Comparison of ENCODE assay signal across 9 mouse cellular contexts in the genomic region with DNA sequence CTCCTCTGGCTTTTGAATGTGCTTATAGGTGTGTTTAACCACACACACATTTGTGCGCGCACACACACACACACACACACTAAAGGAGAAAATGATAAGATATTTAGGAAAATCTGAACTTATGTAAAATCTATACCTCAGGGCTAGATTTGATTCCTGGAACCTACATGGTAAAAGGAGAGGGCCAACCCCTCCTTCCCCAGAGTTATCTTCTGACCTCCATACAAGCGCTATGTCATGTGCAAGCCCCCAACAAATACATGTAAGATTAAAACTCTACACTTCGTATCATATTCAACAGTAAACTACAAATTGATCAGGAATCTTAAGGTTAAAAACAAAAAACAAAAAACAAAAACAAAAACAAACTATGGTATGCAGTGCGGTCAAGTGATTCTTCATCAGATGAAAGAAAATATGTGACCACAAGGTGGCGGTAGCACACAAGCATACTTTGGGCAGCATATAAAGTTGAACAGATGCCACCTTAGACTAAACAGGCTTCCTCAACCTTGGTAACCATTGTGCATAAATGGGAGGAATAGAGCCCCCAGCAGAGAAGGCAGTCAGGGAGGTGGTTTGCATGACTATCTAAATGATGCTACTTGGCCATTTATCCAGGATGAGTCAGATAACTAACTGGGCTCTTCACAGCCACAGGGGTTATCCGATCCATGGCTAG. TPM values are rescaled to one million over a fixed set of nuclear protein-coding genes. Genes with fewer than 3 reads are reported as not detected.
A peak's percentile ranks its signal among the peaks of the same experiment; 100 is the strongest.
DNase-seq lines count a peak whose midpoint lies in the region; ATAC-seq and TF ChIP-seq lines count a peak whose summit lies in the region.
"Had no signal": no experiment of that assay in that cellular context is flagged by ENCODE, and none has a peak within 500 bp of the region (broad histone marks: within the 10 kb centered on the region; RNA-seq: fewer than 3 reads in every experiment).

No protein-coding gene starts in this region.

- H3K4me2 ChIP-seq in hindbrain, postnatal 0 days (ENCODE audit: low read depth, low read length), result no peak overlapping the region

- H3K27ac ChIP-seq in forebrain, embryonic 10.5 days, result no peak overlapping the region
- H3K27ac ChIP-seq in hindbrain, postnatal 0 days, result no peak overlapping the region

- peaks cover 22% of the 10 kb centered on the region for H3K9me3 ChIP-seq in forebrain, embryonic 10.5 days
- no peaks in the 10 kb centered on the region for H3K9me3 ChIP-seq in hindbrain, postnatal 0 days (ENCODE audit: low read length)

- peaks cover 34% of the 10 kb centered on the region for H3K36me3 ChIP-seq in forebrain, embryonic 10.5 days (replicated peaks)
- H3K36me3 ChIP-seq in hindbrain, postnatal 0 days (ENCODE audit: insufficient read depth, low read length), result peaks cover 24% of the 10 kb centered on the region

- no peaks in the 10 kb centered on the region for H3K27me3 ChIP-seq in forebrain, embryonic 10.5 days (ENCODE audit: poor library complexity, severe bottlenecking)
- no peaks in the 10 kb centered on the region for H3K27me3 ChIP-seq in hindbrain, postnatal 0 days (ENCODE audit: insufficient read depth, low read length)

- DNase-seq in cerebellum, adult 11 months, result peak; percentile 49
- DNase-seq in brain, embryonic 14.5 days (ENCODE audit: low read depth), result peak; percentile 82
- DNase-seq in forebrain, embryonic 10.5 days (ENCODE audit: extremely low spot score, low spot score), result peak; percentile 24
- DNase-seq in hindbrain, postnatal 0 days (ENCODE audit: low spot score), result peak; percentile 91
- DNase-seq in left cerebral cortex, adult 18-20 months (ENCODE audit: low spot score in 2 of 2), result peak; percentile 34 to 66
- DNase-seq in spleen, postnatal 10 days (ENCODE audit: low spot score in 2 of 2), result peak; percentile 34 to 71

- WGBS in forebrain, embryonic 10.5 days, result 57% methylated on average over 7 of the region's 7 CpGs
- WGBS in hindbrain, postnatal 0 days, result 55% methylated on average over 7 of the region's 7 CpGs

- no peak overlapping the region for H3K9ac ChIP-seq in hindbrain, postnatal 0 days (replicated peaks; ENCODE audit: low read length)

- no peaks in the 10 kb centered on the region for H3K4me1 ChIP-seq in forebrain, embryonic 10.5 days
- H3K4me1 ChIP-seq in hindbrain, postnatal 0 days (ENCODE audit: insufficient read depth, low read length), result no peaks in the 10 kb centered on the region

- ATAC-seq in cerebellum, adult (ENCODE audit: insufficient number of reproducible peaks, low FRiP score, low TSS enrichment), result no peak
- ATAC-seq in hindbrain, postnatal 0 days, result peak; percentile 82
- peak; percentile 87 for ATAC-seq in megakaryocyte-erythroid progenitor cell, adult 5-6 weeks (replicated peaks; ENCODE audit: low FRiP score, low TSS enrichment, poor library complexity, severe bottlenecking)

- no peak overlapping the region for H3K4me3 ChIP-seq in forebrain, embryonic 10.5 days
- no peak overlapping the region for H3K4me3 ChIP-seq in hindbrain, postnatal 0 days (ENCODE audit: low read length)
- H3K4me3 ChIP-seq: megakaryocyte, embryonic 14.5 days had no signal

- peak; percentile 76; the same call in 1 of the 2 replicates for TF ChIP-seq CTCF in brain, embryonic 14.5 days (IDR thresholded peaks at IDR 0.05; ENCODE audit: borderline replicate concordance, extremely low read depth, insufficient read depth, insufficient read length)
- peak; percentile 91 for TF ChIP-seq CTCF in hindbrain, postnatal 0 days (IDR thresholded peaks at IDR 0.05; ENCODE audit: low read depth)

- TF ChIP-seq POLR2A in brain, embryonic 14.5 days (IDR thresholded peaks at IDR 0.05; ENCODE audit: borderline replicate concordance, extremely low read depth, insufficient read depth, insufficient read length, poor library complexity, severe bottlenecking), result no peak

RNA-seq across cellular contexts. Expression of a gene that starts 6.9 kb away (rescaled TPM):
- polyA plus RNA-seq in brain, embryonic 14.5 days (2012; rRNA removed), result 16.3 and 17.9 TPM in 2 replicates
- polyA plus RNA-seq in forebrain, embryonic 10.5 days (2016; fragmentation: Nextera tagmentation; extraction: Ambion mirVana), result 25.6 and 27.3 TPM in 2 replicates
- 21.4 and 22.1 TPM in 2 replicates for total RNA-seq in hindbrain, postnatal 0 days (2014; rRNA removed)
- 8.0 and 11.2 TPM in 2 replicates for polyA plus RNA-seq in hindbrain, postnatal 0 days (2015; fragmentation: Nextera tagmentation; extraction: Ambion mirVana)
- 10 to 100 TPM; 25.3 to 26.2 TPM for total RNA-seq in left cerebral cortex, adult 18-20 months (2021)
- total RNA-seq in megakaryocyte-erythroid progenitor cell, adult 5-6 weeks (2014; fragmentation: Nextera tagmentation), result 27.8 and 32.3 TPM in 2 replicates
- total RNA-seq in megakaryocyte-erythroid progenitor cell, adult 5-6 weeks (2017), result 22.3 and 35.1 TPM in 2 replicates

RNA-seq across cellular contexts. Expression of a gene that starts 25.6 kb away (rescaled TPM):
- polyA plus RNA-seq in brain, embryonic 14.5 days (2012; rRNA removed), result 25.3 and 29.1 TPM in 2 replicates
- 26.1 and 26.6 TPM in 2 replicates for polyA plus RNA-seq in forebrain, embryonic 10.5 days (2016; fragmentation: Nextera tagmentation; extraction: Ambion mirVana)
- total RNA-seq in hindbrain, postnatal 0 days (2014; rRNA removed), result 48.3 and 57.1 TPM in 2 replicates
- polyA plus RNA-seq in hindbrain, postnatal 0 days (2015; fragmentation: Nextera tagmentation; extraction: Ambion mirVana), result 22.1 and 23.3 TPM in 2 replicates
- total RNA-seq in left cerebral cortex, adult 18-20 months (2021), result 10 to 100 TPM; 30.6 to 30.8 TPM
- total RNA-seq in megakaryocyte-erythroid progenitor cell, adult 5-6 weeks (2014; fragmentation: Nextera tagmentation), result 15.2 and 19.6 TPM in 2 replicates
- total RNA-seq in megakaryocyte-erythroid progenitor cell, adult 5-6 weeks (2017), result 15.0 and 22.3 TPM in 2 replicates

RNA-seq across cellular contexts. Expression of a gene that starts 54.3 kb away (rescaled TPM):
- 50.5 and 56.4 TPM in 2 replicates for polyA plus RNA-seq in brain, embryonic 14.5 days (2012; rRNA removed)
- 134 and 139 TPM in 2 replicates for polyA plus RNA-seq in forebrain, embryonic 10.5 days (2016; fragmentation: Nextera tagmentation; extraction: Ambion mirVana)
- 67.5 and 83.3 TPM in 2 replicates for total RNA-seq in hindbrain, postnatal 0 days (2014; rRNA removed)
- 50.9 and 51.4 TPM in 2 replicates for polyA plus RNA-seq in hindbrain, postnatal 0 days (2015; fragmentation: Nextera tagmentation; extraction: Ambion mirVana)
- total RNA-seq in left cerebral cortex, adult 18-20 months (2021), result 10 to 100 TPM; 41.4 to 42.2 TPM
- 48.4 and 54.9 TPM in 2 replicates for total RNA-seq in megakaryocyte-erythroid progenitor cell, adult 5-6 weeks (2014; fragmentation: Nextera tagmentation)
- 46.8 and 47.2 TPM in 2 replicates for total RNA-seq in megakaryocyte-erythroid progenitor cell, adult 5-6 weeks (2017)

Comparison
In these comparisons a context has a peak if more than half of its experiments do, and no peak if none do; other contexts are left out.
1. DNase-seq: peak in every context shown above with its lines; median percentile 91 in hindbrain, postnatal 0 days; 82 in brain, embryonic 14.5 days; 52 in spleen, postnatal 10 days; 50 in left cerebral cortex, adult 18-20 months; 49 in cerebellum, adult 11 months; 24 in forebrain, embryonic 10.5 days.